Mouse (Mus musculus) CD4-positive helper T cell, adult 2 months (primary cell): ENCODE data around the gene Lhpp.

ENCODE experiments used
- DNase-seq: peaks from one replicate; pipeline ENCODE4 v3.0.0-alpha.2; 2012; ENCODE audit warnings: low read depth, missing footprints, low spot score

The Lhpp gene

GRCm38 (mm10) chr7:132736099-132736862, 125.8 kb downstream of the Lhpp start:
- DNase-seq, result peak; percentile 32

- no peak for DNase-seq
Observed at GRCm38 (mm10) chr7:132738844-132739243, 128.4 kb downstream of the Lhpp start.

- DNase-seq, result no peak
Observed at GRCm38 (mm10) chr7:132739829-132740228, 129.4 kb downstream of the Lhpp start.

GRCm38 (mm10) chr7:132742912-132743311, 132.5 kb downstream of the Lhpp start:
- DNase-seq, result no peak

GRCm38 (mm10) chr7:132747096-132747495, 136.7 kb downstream of the Lhpp start:
- no peak for DNase-seq

- no peak for DNase-seq
Observed at GRCm38 (mm10) chr7:132748076-132748769, 137.8 kb downstream of the Lhpp start.

- no peak for DNase-seq
Observed at GRCm38 (mm10) chr7:132749504-132749903, 139.1 kb downstream of the Lhpp start.

- DNase-seq, result no peak
Observed at GRCm38 (mm10) chr7:132751716-132752115, 141.3 kb downstream of the Lhpp start.

- DNase-seq, result no peak
Observed at GRCm38 (mm10) chr7:132753518-132754388, 143.3 kb downstream of the Lhpp start.

GRCm38 (mm10) chr7:132754389-132754750, 143.9 kb downstream of the Lhpp start:
- no peak for DNase-seq
